9 mouse cellular contexts compared by ENCODE assay signal in the genomic region with DNA sequence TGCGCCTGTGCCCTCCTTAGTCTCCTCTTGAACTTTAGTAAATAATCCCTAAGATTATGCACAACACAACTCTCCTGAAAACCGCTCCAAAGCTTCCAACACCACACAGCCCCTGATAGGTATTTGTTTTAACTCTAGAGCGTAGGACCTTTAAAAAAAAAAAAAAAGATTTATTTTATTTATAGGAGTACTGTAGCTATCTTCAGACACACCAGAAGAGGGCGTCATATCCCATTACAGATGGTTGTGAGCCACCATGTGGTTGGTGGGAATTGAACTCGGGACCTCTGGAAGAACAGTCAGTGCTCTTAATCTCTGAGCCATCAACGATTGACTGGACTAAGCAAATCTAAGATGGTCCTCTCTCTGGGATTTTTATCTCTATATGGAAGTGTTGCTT. TPM values are rescaled to one million over a fixed set of nuclear protein-coding genes. Genes with fewer than 3 reads are reported as not detected.
A peak's percentile ranks its signal among the peaks of the same experiment; 100 is the strongest.
DNase-seq lines count a peak whose midpoint lies in the region; ATAC-seq and TF ChIP-seq lines count a peak whose summit lies in the region.
"Had no signal": no experiment of that assay in that cellular context is flagged by ENCODE, and none has a peak within 500 bp of the region (broad histone marks: within the 10 kb centered on the region; RNA-seq: fewer than 3 reads in every experiment).

No protein-coding gene starts in this region.

- no peak for TF ChIP-seq POLR2A in embryonic fibroblast, embryonic 13.5 days (IDR thresholded peaks at IDR 0.05; ENCODE audit: low read depth, low read length)

- TF ChIP-seq CTCF in left cerebral cortex, adult 2 months (IDR thresholded peaks at IDR 0.05): peak; percentile 47
- TF ChIP-seq CTCF in embryonic fibroblast, embryonic 13.5 days (IDR thresholded peaks at IDR 0.05; ENCODE audit: borderline replicate concordance, insufficient read depth, low read length): no peak

- intact Hi-C loops in left cerebral cortex, adult 2 months (cut with DNase I): loop anchor here (2.0 kb wide), 1 partner anchor 73 kb away; no protein-coding TSS in a partner anchor
- intact Hi-C loops in left cerebral cortex, postnatal 25 days (cut with DNase I): loop anchor here (5.0 kb wide), 2 partner anchors 1453 to 1633 kb away; no protein-coding TSS in a partner anchor

- H3K4me3 ChIP-seq in left cerebral cortex, adult 2 months: peak overlapping the region; percentile 90
- peak overlapping the region; percentile 99 for H3K4me3 ChIP-seq in embryonic fibroblast, embryonic 13.5 days (ENCODE audit: insufficient read depth, low read length)
- H3K4me3 ChIP-seq in limb, embryonic 11.5 days (ENCODE audit: low read depth, low read length): peak overlapping the region; percentile 51; the same call in 1 of the 2 replicates
- peak overlapping the region; percentile 57 for H3K4me3 ChIP-seq in neural tube, embryonic 14.5 days (ENCODE audit: low read depth, low read length)

- WGBS in limb, embryonic 11.5 days: 66% methylated on average over 6 of the region's 6 CpGs
- WGBS in neural tube, embryonic 14.5 days: 73% methylated on average over 6 of the region's 6 CpGs

- ATAC-seq in limb, embryonic 11.5 days (ENCODE audit: insufficient number of reproducible peaks, low FRiP score, low TSS enrichment, low read depth): no peak
- peak; percentile 3; the same call in 1 of the 2 replicates for ATAC-seq in neural tube, embryonic 14.5 days (ENCODE audit: low read depth)

- no peak overlapping the region for H3K9ac ChIP-seq in limb, embryonic 11.5 days (ENCODE audit: low read length)
- H3K9ac ChIP-seq in neural tube, embryonic 14.5 days (replicated peaks; ENCODE audit: low read depth, low read length): no peak overlapping the region

- no peaks in the 10 kb centered on the region for H3K36me3 ChIP-seq in limb, embryonic 11.5 days (ENCODE audit: control insufficient read depth, insufficient read depth, low read length)
- H3K36me3 ChIP-seq in neural tube, embryonic 14.5 days (ENCODE audit: control insufficient read depth, insufficient read depth, low read length): no peaks in the 10 kb centered on the region

- no peaks in the 10 kb centered on the region for H3K9me3 ChIP-seq in limb, embryonic 11.5 days (ENCODE audit: control insufficient read depth, low read length)
- H3K9me3 ChIP-seq in neural tube, embryonic 14.5 days (ENCODE audit: control insufficient read depth, low read length): no peaks in the 10 kb centered on the region

- DNase-seq in left cerebral cortex, adult 2 months (ENCODE audit: extremely low spot score in 1 of 2, low spot score in 2 of 2): no peak
- no peak for DNase-seq in left cerebral cortex, postnatal 25 days (ENCODE audit: low spot score in 2 of 2)
- no peak for DNase-seq in limb, embryonic 11.5 days (ENCODE audit: low spot score)
- DNase-seq in thymus, postnatal 14 days: no peak
- DNase-seq in layer of hippocampus, postnatal 36 days: no peak
- DNase-seq in lung, adult 18-20 months: no peak
- DNase-seq: cerebellum, postnatal 36 days had no signal

- no peak overlapping the region for H3K27ac ChIP-seq in left cerebral cortex, adult 2 months
- no peak overlapping the region for H3K27ac ChIP-seq in embryonic fibroblast, embryonic 13.5 days (ENCODE audit: insufficient read depth, low read length)
- H3K27ac ChIP-seq in limb, embryonic 11.5 days (replicated peaks; ENCODE audit: low read depth, low read length): no peak overlapping the region
- no peak overlapping the region for H3K27ac ChIP-seq in neural tube, embryonic 14.5 days (ENCODE audit: low read depth, low read length)

- H3K4me2 ChIP-seq in limb, embryonic 11.5 days (ENCODE audit: low read depth, severe bottlenecking): peak overlapping the region; percentile 49
- peak overlapping the region; percentile 42 for H3K4me2 ChIP-seq in neural tube, embryonic 14.5 days (ENCODE audit: low read depth, low read length)

- no peaks in the 10 kb centered on the region for H3K4me1 ChIP-seq in embryonic fibroblast, embryonic 13.5 days (ENCODE audit: control insufficient read depth, insufficient read depth, low read length)
- no peaks in the 10 kb centered on the region for H3K4me1 ChIP-seq in limb, embryonic 11.5 days (ENCODE audit: control insufficient read depth, insufficient read depth, low read length)
- no peaks in the 10 kb centered on the region; the same call in 1 of the 2 replicates for H3K4me1 ChIP-seq in neural tube, embryonic 14.5 days (ENCODE audit: control insufficient read depth, insufficient read depth, low read length)

- no peaks in the 10 kb centered on the region for H3K27me3 ChIP-seq in limb, embryonic 11.5 days (ENCODE audit: control insufficient read depth, insufficient read depth, low read length)
- H3K27me3 ChIP-seq in neural tube, embryonic 14.5 days (ENCODE audit: control insufficient read depth, insufficient read depth, low read length): no peaks in the 10 kb centered on the region

RNA-seq across cellular contexts. Expression of gene Zfp72, which starts 0.9 kb away (rescaled TPM):
- 1 to 10 TPM; 4.6 to 5.2 TPM for total RNA-seq in left cerebral cortex, adult 2 months (2021)
- 1 to 10 TPM; 4.1 to 4.5 TPM for total RNA-seq in left cerebral cortex, postnatal 25 days (2021)
- 3.0 and 6.1 TPM in 2 replicates for polyA plus RNA-seq in embryonic fibroblast, embryonic 13.5 days (2011; ENCODE audit: insufficient read length, low read depth, missing spikeins)
- polyA plus RNA-seq in limb, embryonic 11.5 days (2014; fragmentation: Nextera tagmentation; extraction: Ambion mirVana): 5.3 and 5.7 TPM in 2 replicates
- polyA plus RNA-seq in neural tube, embryonic 14.5 days (2014; fragmentation: Nextera tagmentation; extraction: Ambion mirVana): 7.0 and 9.4 TPM in 2 replicates
- 1 to 10 TPM; 5.1 to 6.7 TPM for total RNA-seq in layer of hippocampus, postnatal 36 days (2021)

RNA-seq across cellular contexts. Expression of gene Ftl1-ps1, which starts 9.8 kb away (rescaled TPM):
- total RNA-seq in left cerebral cortex, adult 2 months (2021): 100 to 1,000 TPM; 143 to 162 TPM
- total RNA-seq in left cerebral cortex, postnatal 25 days (2021): 100 to 1,000 TPM; 184 to 192 TPM
- polyA plus RNA-seq in embryonic fibroblast, embryonic 13.5 days (2011; ENCODE audit: insufficient read length, low read depth, missing spikeins): 513 and 827 TPM in 2 replicates
- 55.2 and 55.9 TPM in 2 replicates for polyA plus RNA-seq in limb, embryonic 11.5 days (2014; fragmentation: Nextera tagmentation; extraction: Ambion mirVana)
- polyA plus RNA-seq in neural tube, embryonic 14.5 days (2014; fragmentation: Nextera tagmentation; extraction: Ambion mirVana): 72.0 and 81.0 TPM in 2 replicates
- 100 to 1,000 TPM; 149 to 151 TPM for total RNA-seq in layer of hippocampus, postnatal 36 days (2021)

RNA-seq across cellular contexts. Expression of gene Lrrc14b, which starts 25.9 kb away (rescaled TPM):
- total RNA-seq in left cerebral cortex, adult 2 months (2021): under 1 TPM in 1 of 2 experiments, not detected in 1; 0.12 TPM
- total RNA-seq in left cerebral cortex, postnatal 25 days (2021): under 1 TPM in 1 of 2 experiments, not detected in 1; 0.16 TPM
- not detected in 2 replicates for polyA plus RNA-seq in embryonic fibroblast, embryonic 13.5 days (2011; ENCODE audit: insufficient read length, low read depth, missing spikeins)
- not detected in 2 replicates for polyA plus RNA-seq in limb, embryonic 11.5 days (2014; fragmentation: Nextera tagmentation; extraction: Ambion mirVana)
- not detected in 2 replicates for polyA plus RNA-seq in neural tube, embryonic 14.5 days (2014; fragmentation: Nextera tagmentation; extraction: Ambion mirVana)
- not detected for total RNA-seq in layer of hippocampus, postnatal 36 days (2021)

RNA-seq across cellular contexts. Expression of gene Ccdc127, which starts 39.6 kb away (rescaled TPM):
- total RNA-seq in left cerebral cortex, adult 2 months (2021): 10 to 100 TPM; 86.4 to 92.3 TPM
- 10 to 100 TPM; 87.5 to 88.3 TPM for total RNA-seq in left cerebral cortex, postnatal 25 days (2021)
- 62.2 and 70.0 TPM in 2 replicates for polyA plus RNA-seq in embryonic fibroblast, embryonic 13.5 days (2011; ENCODE audit: insufficient read length, low read depth, missing spikeins)
- polyA plus RNA-seq in limb, embryonic 11.5 days (2014; fragmentation: Nextera tagmentation; extraction: Ambion mirVana): 57.4 and 61.0 TPM in 2 replicates
- polyA plus RNA-seq in neural tube, embryonic 14.5 days (2014; fragmentation: Nextera tagmentation; extraction: Ambion mirVana): 47.4 and 52.5 TPM in 2 replicates
- 10 to 100 TPM; 89.6 to 91.1 TPM for total RNA-seq in layer of hippocampus, postnatal 36 days (2021)

RNA-seq across cellular contexts. Expression of gene Sdha, which starts 39.6 kb away (rescaled TPM):
- 100 to 1,000 TPM; 334 to 341 TPM for total RNA-seq in left cerebral cortex, adult 2 months (2021)
- total RNA-seq in left cerebral cortex, postnatal 25 days (2021): 100 to 1,000 TPM; 310 to 311 TPM
- polyA plus RNA-seq in embryonic fibroblast, embryonic 13.5 days (2011; ENCODE audit: insufficient read length, low read depth, missing spikeins): 224 and 225 TPM in 2 replicates
- polyA plus RNA-seq in limb, embryonic 11.5 days (2014; fragmentation: Nextera tagmentation; extraction: Ambion mirVana): 214 and 235 TPM in 2 replicates
- polyA plus RNA-seq in neural tube, embryonic 14.5 days (2014; fragmentation: Nextera tagmentation; extraction: Ambion mirVana): 199 and 210 TPM in 2 replicates
- 100 to 1,000 TPM; 300 to 323 TPM for total RNA-seq in layer of hippocampus, postnatal 36 days (2021)
